Mouse (Mus musculus) liver, embryonic 15.5 days (tissue): Measurements from ENCODE around the gene Ltbp1. TPM values are rescaled to one million over a fixed set of nuclear protein-coding genes. Genes with fewer than 3 reads are reported as not detected.

Experiments
- ATAC-seq: fragments of 200-750 bp; cut with Nextera tagmentation; 2 replicates; pipeline ENCODE4 v1.8.0; 2017; ENCODE audit warnings: moderate number of reproducible peaks, mild to moderate bottlenecking, moderate library complexity; ENCODE audit not compliant: insufficient read depth
- H3K27ac ChIP-seq: fragments of 300-500 bp; sonication (generic); replicated peaks from 2 replicates; pipeline ENCODE4 v1.5.1; 2015; ENCODE audit warnings: mild to moderate bottlenecking, inconsistent platforms
- H3K27me3 ChIP-seq: fragments of 300-500 bp; sonication (generic); 2 replicates; pipeline ENCODE4 v1.6.1; 2015; ENCODE audit warnings: mild to moderate bottlenecking, inconsistent platforms
- H3K36me3 ChIP-seq: fragments of 300-500 bp; sonication (generic); replicated peaks from 2 replicates; pipeline ENCODE4 v1.6.1; 2015; ENCODE audit warnings: moderate library complexity, mild to moderate bottlenecking, inconsistent platforms
- H3K4me1 ChIP-seq: fragments of 300-500 bp; sonication (generic); replicated peaks from 2 replicates; pipeline ENCODE4 v1.6.1; 2015; ENCODE audit warnings: inconsistent platforms
- H3K4me2 ChIP-seq: fragments of 300-500 bp; sonication (generic); 2 replicates; pipeline ENCODE4 v1.6.1; 2015; ENCODE audit warnings: moderate library complexity, mild to moderate bottlenecking, inconsistent platforms
- H3K4me3 ChIP-seq: fragments of 300-500 bp; sonication (generic); replicated peaks from 2 replicates; pipeline ENCODE4 v1.5.1; 2015; ENCODE audit warnings: mild to moderate bottlenecking, inconsistent platforms
- H3K9ac ChIP-seq: fragments of 300-500 bp; sonication (generic); 2 replicates; pipeline ENCODE4 v1.6.1; 2015; ENCODE audit warnings: moderate library complexity, mild to moderate bottlenecking, inconsistent platforms
- H3K9me3 ChIP-seq: fragments of 300-500 bp; sonication (generic); replicated peaks from 2 replicates; pipeline ENCODE4 v1.6.1; 2016; ENCODE audit warnings: inconsistent platforms
- WGBS: fragments of 180-500 bp; shearing (Covaris S2); methylation state at CpG from one replicate; pipeline ENCODE4 v1.1.7; 2015; ENCODE audit warnings: mixed read lengths; ENCODE audit not compliant: insufficient replicate concordance; 5-methylcytosine and 5-hydroxymethylcytosine counted together
- polyA plus RNA-seq: library from polyadenylated mRNA; unstranded; fragments of >200 nt; fragmentation: Nextera tagmentation; extraction: Ambion mirVana; gene quantifications from 2 replicates; pipeline ENCODE4 v1.2.1, GENCODE M21; 2015

The Ltbp1 gene
- polyA plus RNA-seq, 1 experiment from 2014 or later: 1.8 TPM

GRCm38 (mm10) chr17:75243221-75243620, 237.9 kb downstream of the Ltbp1 start:
- Histone ChIP-seq H3K27me3 (no peaks in the 10 kb centered on the region), H3K27ac (no peak overlapping the region), H3K4me2 (no peak overlapping the region), H3K9ac (no peak overlapping the region), H3K9me3 (no peaks in the 10 kb centered on the region), H3K4me3 (no peak overlapping the region), H3K36me3 (no peaks in the 10 kb centered on the region), H3K4me1 (no peaks in the 10 kb centered on the region)
- 42% methylated on average over 1 of the region's 1 CpGs for WGBS
- no peak for ATAC-seq

GRCm38 (mm10) chr17:75244148-75244547, 238.8 kb downstream of the Ltbp1 start:
- no peak for ATAC-seq
- Histone ChIP-seq H3K4me3 (no peak overlapping the region), H3K9me3 (no peaks in the 10 kb centered on the region), H3K4me1 (no peaks in the 10 kb centered on the region), H3K9ac (no peak overlapping the region), H3K27me3 (no peaks in the 10 kb centered on the region), H3K27ac (no peak overlapping the region), H3K4me2 (no peak overlapping the region), H3K36me3 (no peaks in the 10 kb centered on the region)
- WGBS: 67% methylated on average over 3 of the region's 3 CpGs

- no peaks in the 10 kb centered on the region for H3K4me1 ChIP-seq
- no peak overlapping the region for H3K27ac ChIP-seq
- H3K4me3 ChIP-seq: no peak overlapping the region
- WGBS: 74% methylated on average over 7 of the region's 7 CpGs
- no peak overlapping the region for H3K4me2 ChIP-seq
- no peak for ATAC-seq
- no peaks in the 10 kb centered on the region for H3K36me3 ChIP-seq
- H3K9me3 ChIP-seq: no peaks in the 10 kb centered on the region
- H3K9ac ChIP-seq: no peak overlapping the region
- H3K27me3 ChIP-seq: no peaks in the 10 kb centered on the region
Observed at GRCm38 (mm10) chr17:75245085-75245484, 239.7 kb downstream of the Ltbp1 start.

- 53% methylated on average over 10 of the region's 10 CpGs for WGBS
- H3K9me3 ChIP-seq: no peaks in the 10 kb centered on the region
- ATAC-seq: no peak
- H3K4me3 ChIP-seq: no peak overlapping the region
- H3K4me2 ChIP-seq: no peak overlapping the region
- H3K9ac ChIP-seq: no peak overlapping the region
- H3K36me3 ChIP-seq: no peaks in the 10 kb centered on the region
- no peaks in the 10 kb centered on the region for H3K4me1 ChIP-seq
- no peaks in the 10 kb centered on the region for H3K27me3 ChIP-seq
- no peak overlapping the region for H3K27ac ChIP-seq
Observed at GRCm38 (mm10) chr17:75248632-75249031, 243.3 kb downstream of the Ltbp1 start.

- Histone ChIP-seq H3K9me3 (no peaks in the 10 kb centered on the region), H3K4me2 (no peak overlapping the region), H3K4me1 (no peaks in the 10 kb centered on the region), H3K9ac (no peak overlapping the region), H3K27me3 (no peaks in the 10 kb centered on the region), H3K27ac (no peak overlapping the region), H3K36me3 (no peaks in the 10 kb centered on the region), H3K4me3 (no peak overlapping the region)
- ATAC-seq: no peak
- WGBS: 68% methylated on average over 6 of the region's 6 CpGs
Observed at GRCm38 (mm10) chr17:75250571-75250970, 245.2 kb downstream of the Ltbp1 start.

GRCm38 (mm10) chr17:75251094-75251493, 245.7 kb downstream of the Ltbp1 start:
- Histone ChIP-seq H3K4me3 (no peak overlapping the region), H3K9me3 (no peaks in the 10 kb centered on the region), H3K9ac (no peak overlapping the region), H3K27ac (no peak overlapping the region), H3K27me3 (no peaks in the 10 kb centered on the region), H3K36me3 (no peaks in the 10 kb centered on the region), H3K4me2 (no peak overlapping the region), H3K4me1 (no peaks in the 10 kb centered on the region)
- 72% methylated on average over 6 of the region's 6 CpGs for WGBS
- ATAC-seq: no peak

GRCm38 (mm10) chr17:75252540-75252939, 247.2 kb downstream of the Ltbp1 start:
- H3K4me2 ChIP-seq: no peak overlapping the region
- H3K4me1 ChIP-seq: no peaks in the 10 kb centered on the region
- H3K36me3 ChIP-seq: no peaks in the 10 kb centered on the region
- no peaks in the 10 kb centered on the region for H3K9me3 ChIP-seq
- no peaks in the 10 kb centered on the region for H3K27me3 ChIP-seq
- no peak overlapping the region for H3K9ac ChIP-seq
- H3K27ac ChIP-seq: no peak overlapping the region
- no peak overlapping the region for H3K4me3 ChIP-seq
- no peak for ATAC-seq
- 71% methylated on average over 5 of the region's 5 CpGs for WGBS

- WGBS: 73% methylated on average over 6 of the region's 6 CpGs
Observed at GRCm38 (mm10) chr17:75254909-75255308, 249.5 kb downstream of the Ltbp1 start.

GRCm38 (mm10) chr17:75255967-75256366, 250.6 kb downstream of the Ltbp1 start:
- Histone ChIP-seq H3K9ac (no peak overlapping the region), H3K4me2 (no peak overlapping the region), H3K4me1 (no peaks in the 10 kb centered on the region), H3K27ac (no peak overlapping the region), H3K4me3 (no peak overlapping the region), H3K36me3 (no peaks in the 10 kb centered on the region), H3K27me3 (no peaks in the 10 kb centered on the region), H3K9me3 (no peaks in the 10 kb centered on the region)
- 35% methylated on average over 1 of the region's 1 CpGs for WGBS
- ATAC-seq: no peak

More at GRCm38 (mm10) chr17:75254909-75255308, 249.5 kb downstream of the Ltbp1 start:
- Histone ChIP-seq H3K9me3 (no peaks in the 10 kb centered on the region), H3K27me3 (no peaks in the 10 kb centered on the region), H3K4me2 (no peak overlapping the region), H3K36me3 (no peaks in the 10 kb centered on the region), H3K9ac (no peak overlapping the region), H3K4me3 (no peak overlapping the region), H3K4me1 (no peaks in the 10 kb centered on the region), H3K27ac (no peak overlapping the region)
- ATAC-seq: no peak

- H3K27ac ChIP-seq: no peak overlapping the region
- WGBS: 45% methylated on average over 2 of the region's 2 CpGs
- no peak for ATAC-seq
- no peaks in the 10 kb centered on the region for H3K9me3 ChIP-seq
- no peak overlapping the region for H3K4me3 ChIP-seq
- no peaks in the 10 kb centered on the region for H3K36me3 ChIP-seq
- H3K27me3 ChIP-seq: no peaks in the 10 kb centered on the region
- H3K9ac ChIP-seq: no peak overlapping the region
- H3K4me2 ChIP-seq: no peak overlapping the region
- no peaks in the 10 kb centered on the region for H3K4me1 ChIP-seq
Observed at GRCm38 (mm10) chr17:75258427-75258826, 253.1 kb downstream of the Ltbp1 start.

GRCm38 (mm10) chr17:75263336-75263990, 258.1 kb downstream of the Ltbp1 start:
- no peak overlapping the region for H3K4me3 ChIP-seq
- no peak overlapping the region for H3K27ac ChIP-seq
- WGBS: 50% methylated on average over 3 of the region's 3 CpGs
- no peaks in the 10 kb centered on the region for H3K36me3 ChIP-seq
- ATAC-seq: no peak
- no peak overlapping the region for H3K4me2 ChIP-seq
- H3K27me3 ChIP-seq: no peaks in the 10 kb centered on the region
- no peak overlapping the region for H3K9ac ChIP-seq
- no peaks in the 10 kb centered on the region for H3K4me1 ChIP-seq
- H3K9me3 ChIP-seq: no peaks in the 10 kb centered on the region

GRCm38 (mm10) chr17:75268506-75268905, 263.1 kb downstream of the Ltbp1 start:
- 56% methylated on average over 4 of the region's 4 CpGs for WGBS
- H3K4me1 ChIP-seq: no peaks in the 10 kb centered on the region
- ATAC-seq: no peak

More at GRCm38 (mm10) chr17:75268506-75268905, 263.1 kb downstream of the Ltbp1 start:
- H3K27ac ChIP-seq: no peak overlapping the region
- H3K36me3 ChIP-seq: no peaks in the 10 kb centered on the region
- H3K4me3 ChIP-seq: no peak overlapping the region
- no peaks in the 10 kb centered on the region for H3K27me3 ChIP-seq
- no peak overlapping the region for H3K9ac ChIP-seq
- no peaks in the 10 kb centered on the region for H3K9me3 ChIP-seq
- no peak overlapping the region for H3K4me2 ChIP-seq
